Comparison of ENCODE assay signal across 9 mouse cellular contexts in the genomic region with DNA sequence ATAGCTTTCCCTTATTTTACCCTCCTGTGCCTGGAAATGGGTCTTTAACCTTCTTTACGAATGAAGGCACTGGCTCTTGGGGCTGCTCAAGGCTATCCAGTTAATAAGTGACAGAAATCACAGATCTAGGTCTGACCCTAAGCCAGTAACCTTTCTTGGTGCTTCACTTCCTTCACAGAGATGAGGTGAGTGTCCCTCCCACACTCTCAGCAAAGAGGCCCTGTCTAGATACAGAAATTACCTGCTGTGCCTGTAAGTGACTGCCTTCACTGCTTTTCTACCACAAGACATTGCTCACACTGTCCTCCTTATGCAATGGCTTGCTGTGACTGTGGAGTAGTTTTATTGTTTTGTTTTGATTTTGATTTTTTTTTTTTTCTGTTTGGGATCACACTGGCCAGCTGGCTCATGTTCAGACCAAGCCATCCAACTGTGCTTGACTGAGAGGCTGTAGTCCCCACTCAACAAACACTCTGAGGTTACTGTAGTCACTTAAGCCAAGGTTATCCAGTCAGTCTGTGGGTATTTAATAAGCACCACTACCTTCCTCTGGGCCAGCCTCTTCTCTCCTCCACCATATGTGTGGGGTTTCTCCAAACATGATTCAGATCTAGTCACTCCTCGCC.
DNase-seq lines count a peak whose midpoint lies in the region; ATAC-seq and TF ChIP-seq lines count a peak whose summit lies in the region.
"Had no signal": no experiment of that assay in that cellular context is flagged by ENCODE, and none has a peak within 500 bp of the region (broad histone marks: within the 10 kb centered on the region; RNA-seq: fewer than 3 reads in every experiment).

No protein-coding gene starts in this region.

- peaks cover 8% of the 10 kb centered on the region for H3K4me1 ChIP-seq in heart, adult 2 months (ENCODE audit: control insufficient read depth, insufficient read depth, low read length)
- peaks cover 18% of the 10 kb centered on the region; the same call in 1 of the 2 replicates for H3K4me1 ChIP-seq in kidney, embryonic 15.5 days

- peak in 1 of 2 experiments; percentile 17 for DNase-seq in heart, adult 2 months
- no peak for DNase-seq in heart, postnatal 25 days (ENCODE audit: low spot score)
- DNase-seq in heart, postnatal 36 days: peak; percentile 12 to 17
- peak; percentile 19 for DNase-seq in lung, postnatal 25 days (ENCODE audit: low spot score)
- no peak for DNase-seq in thymus, postnatal 0 days (ENCODE audit: low spot score)
- no peak for DNase-seq in embryo, embryonic 10 days (ENCODE audit: low spot score)
- no peak for DNase-seq in spleen, adult 18-20 months

- no peak overlapping the region for H3K4me3 ChIP-seq in heart, adult 2 months
- H3K4me3 ChIP-seq in kidney, embryonic 15.5 days (replicated peaks): no peak overlapping the region
- H3K4me3 ChIP-seq: neural tube, embryonic 13.5 days had no signal

- H3K79me2 ChIP-seq in heart, adult 2 months (replicated peaks; ENCODE audit: control insufficient read depth, insufficient read depth, low read length): no peaks in the 10 kb centered on the region

- no peaks in the 10 kb centered on the region for H3K9me3 ChIP-seq in kidney, embryonic 15.5 days (replicated peaks)
- H3K9me3 ChIP-seq: neural tube, embryonic 13.5 days had no signal

- TF ChIP-seq CTCF in heart, adult 2 months (IDR thresholded peaks at IDR 0.05): no peak

- H3K4me2 ChIP-seq in kidney, embryonic 15.5 days: no peak overlapping the region
- H3K4me2 ChIP-seq: neural tube, embryonic 13.5 days had no signal

- H3K27me3 ChIP-seq in heart, adult 2 months (ENCODE audit: control insufficient read depth, insufficient read depth, low read length): no peaks in the 10 kb centered on the region
- no peaks in the 10 kb centered on the region for H3K27me3 ChIP-seq in kidney, embryonic 15.5 days
- H3K27me3 ChIP-seq: neural tube, embryonic 13.5 days had no signal

- intact Hi-C loops in heart, adult 2 months (cut with DNase I): loop anchor here (5.0 kb wide), 1 partner anchor 211 kb away; no protein-coding TSS in a partner anchor
- intact Hi-C loops in heart, postnatal 25 days (cut with DNase I): loop anchor here (5.0 kb wide), 2 partner anchors 179 to 211 kb away; no protein-coding TSS in a partner anchor
- intact Hi-C loops in heart, postnatal 36 days (cut with DNase I): loop anchor here (5.0 kb wide), 3 partner anchors 151 to 211 kb away; no protein-coding TSS in a partner anchor

- ATAC-seq in kidney, embryonic 15.5 days (replicated peaks; ENCODE audit: low FRiP score): peak; percentile 81

- no peak for TF ChIP-seq EP300 in heart, adult 2 months (IDR thresholded peaks at IDR 0.05; ENCODE audit: insufficient read depth, low read depth, low read length)

- H3K27ac ChIP-seq in heart, adult 2 months: peak overlapping the region; percentile 79
- H3K27ac ChIP-seq in kidney, embryonic 15.5 days: no peak overlapping the region; the same call in 1 of the 2 replicates
- H3K27ac ChIP-seq: neural tube, embryonic 13.5 days had no signal

- no peaks in the 10 kb centered on the region; the same call in 1 of the 2 replicates for H3K36me3 ChIP-seq in heart, adult 2 months (ENCODE audit: control insufficient read depth, insufficient read depth, low read length)
- no peaks in the 10 kb centered on the region for H3K36me3 ChIP-seq in kidney, embryonic 15.5 days
- H3K36me3 ChIP-seq: neural tube, embryonic 13.5 days had no signal

- WGBS in heart, adult 2 months: 83% methylated on average over 2 of the region's 2 CpGs
- WGBS in kidney, embryonic 15.5 days: 53% methylated on average over 2 of the region's 2 CpGs

- no peak overlapping the region for H3K9ac ChIP-seq in heart, adult 2 months (ENCODE audit: low read depth, low read length)
- H3K9ac ChIP-seq in kidney, embryonic 15.5 days: no peak overlapping the region
- H3K9ac ChIP-seq: neural tube, embryonic 13.5 days had no signal

- TF ChIP-seq POLR2A in heart, adult 2 months (IDR thresholded peaks at IDR 0.05; ENCODE audit: insufficient read depth, low read depth, low read length): no peak

Comparison
In these comparisons a context has a peak if more than half of its experiments do, and no peak if none do; other contexts are left out.
1. DNase-seq: peak in heart, postnatal 36 days (2 of 2) and lung, postnatal 25 days (single experiment); none in heart, postnatal 25 days (single experiment), thymus, postnatal 0 days (single experiment), embryo, embryonic 10 days (single experiment) and spleen, adult 18-20 months (0 of 2).